In the genomic region with DNA sequence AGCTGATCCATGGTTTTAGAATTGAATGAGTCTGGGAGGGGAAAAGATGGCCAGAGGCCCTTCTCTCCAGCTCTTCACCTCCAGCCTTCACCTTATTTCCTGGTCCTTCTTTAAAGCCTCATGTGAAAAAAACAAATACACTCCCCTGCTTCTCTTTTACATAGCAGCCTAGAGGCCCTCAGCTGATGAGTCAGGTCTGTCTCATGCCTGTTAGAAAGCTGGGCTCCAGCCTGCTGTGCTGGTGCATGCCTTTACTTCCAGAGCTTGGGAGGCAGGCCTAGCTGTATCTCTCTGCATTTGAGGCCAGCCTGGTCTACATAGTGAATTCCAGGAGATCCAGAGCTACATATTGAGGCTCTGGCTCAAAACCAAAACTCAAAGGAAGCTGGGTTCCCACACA, we compare ENCODE assay signal across 17 mouse cellular contexts.
A peak's percentile ranks its signal among the peaks of the same experiment; 100 is the strongest.
DNase-seq lines count a peak whose midpoint lies in the region; ATAC-seq and TF ChIP-seq lines count a peak whose summit lies in the region.
"Had no signal": no experiment of that assay in that cellular context is flagged by ENCODE, and none has a peak within 500 bp of the region (broad histone marks: within the 10 kb centered on the region; RNA-seq: fewer than 3 reads in every experiment).

No protein-coding gene starts in this region.

- TF ChIP-seq CTCF in embryonic fibroblast, embryonic 13.5 days (IDR thresholded peaks at IDR 0.05; ENCODE audit: borderline replicate concordance, insufficient read depth, low read length): no peak

- ATAC-seq in stomach, embryonic 16.5 days (ENCODE audit: insufficient read depth, low FRiP score): no peak
- ATAC-seq: forebrain, postnatal 0 days; intestine, postnatal 0 days; liver, embryonic 12.5 days had no signal

- peak overlapping the region; percentile 75 for H3K27ac ChIP-seq in embryonic fibroblast, embryonic 13.5 days (ENCODE audit: insufficient read depth, low read length)
- peak overlapping the region; percentile 38; the same call in 1 of the 2 replicates for H3K27ac ChIP-seq in stomach, embryonic 16.5 days (ENCODE audit: low read length)
- H3K27ac ChIP-seq: embryonic facial prominence, embryonic 12.5 days; heart, embryonic 13.5 days; hindbrain, embryonic 15.5 days; liver, embryonic 12.5 days had no signal

- no peak overlapping the region for H3K9ac ChIP-seq in stomach, embryonic 16.5 days (ENCODE audit: low read length)
- H3K9ac ChIP-seq: embryonic facial prominence, embryonic 12.5 days; forebrain, postnatal 0 days; heart, embryonic 13.5 days; hindbrain, embryonic 15.5 days; liver, embryonic 12.5 days had no signal

- no peaks in the 10 kb centered on the region for H3K27me3 ChIP-seq in stomach, embryonic 16.5 days (ENCODE audit: control insufficient read depth, insufficient read depth, low read length)
- H3K27me3 ChIP-seq: embryonic facial prominence, embryonic 12.5 days; heart, embryonic 13.5 days; hindbrain, embryonic 15.5 days; liver, embryonic 12.5 days had no signal

- H3K4me2 ChIP-seq in stomach, embryonic 16.5 days (ENCODE audit: low read depth, low read length): no peak overlapping the region
- H3K4me2 ChIP-seq: embryonic facial prominence, embryonic 12.5 days; heart, embryonic 13.5 days; hindbrain, embryonic 15.5 days; liver, embryonic 12.5 days had no signal

- H3K4me3 ChIP-seq in embryonic fibroblast, embryonic 13.5 days (ENCODE audit: insufficient read depth, low read length): no peak overlapping the region
- no peak overlapping the region for H3K4me3 ChIP-seq in stomach, embryonic 16.5 days (replicated peaks; ENCODE audit: low read length)
- H3K4me3 ChIP-seq: embryonic facial prominence, embryonic 12.5 days; heart, embryonic 13.5 days; hindbrain, embryonic 15.5 days; liver, embryonic 12.5 days had no signal

- DNase-seq in adrenal gland, postnatal 14 days: peak; percentile 14
- DNase-seq in adrenal gland, adult 18-20 months (ENCODE audit: low spot score in 2 of 2): no peak
- DNase-seq in Muller cell, postnatal 12 days (ENCODE audit: inconsistent ontology term): peak; percentile 50
- no peak for DNase-seq in lung, adult 18-20 months
- no peak for DNase-seq in testis, postnatal 14 days (ENCODE audit: low spot score)
- no peak for DNase-seq in lung, postnatal 36 days
- DNase-seq: forebrain, postnatal 0 days; heart, postnatal 36 days; layer of hippocampus, postnatal 36 days; midbrain, embryonic 14.5 days had no signal

- H3K36me3 ChIP-seq in stomach, embryonic 16.5 days (ENCODE audit: control insufficient read depth, insufficient read depth, low read length): no peaks in the 10 kb centered on the region
- H3K36me3 ChIP-seq: embryonic facial prominence, embryonic 12.5 days; heart, embryonic 13.5 days; hindbrain, embryonic 15.5 days; liver, embryonic 12.5 days had no signal

- no peaks in the 10 kb centered on the region for H3K9me3 ChIP-seq in stomach, embryonic 16.5 days (replicated peaks; ENCODE audit: control insufficient read depth, low read length)
- H3K9me3 ChIP-seq: embryonic facial prominence, embryonic 12.5 days; heart, embryonic 13.5 days; hindbrain, embryonic 15.5 days; liver, embryonic 12.5 days had no signal

- peaks cover 17% of the 10 kb centered on the region for H3K4me1 ChIP-seq in embryonic fibroblast, embryonic 13.5 days (ENCODE audit: control insufficient read depth, insufficient read depth, low read length)
- peaks cover 4% of the 10 kb centered on the region; the same call in 1 of the 2 replicates for H3K4me1 ChIP-seq in stomach, embryonic 16.5 days (ENCODE audit: control insufficient read depth, insufficient read depth, low read length)
- H3K4me1 ChIP-seq: hindbrain, embryonic 15.5 days; liver, embryonic 12.5 days had no signal

- no peak for TF ChIP-seq POLR2A in embryonic fibroblast, embryonic 13.5 days (IDR thresholded peaks at IDR 0.05; ENCODE audit: low read depth, low read length)

Comparison
In these comparisons a context has a peak if more than half of its experiments do, and no peak if none do; other contexts are left out.
1. DNase-seq: peak in adrenal gland, postnatal 14 days (single experiment) and Muller cell, postnatal 12 days (single experiment); none in adrenal gland, adult 18-20 months (0 of 2), lung, adult 18-20 months (0 of 2), testis, postnatal 14 days (single experiment) and lung, postnatal 36 days (single experiment).